Mouse (Mus musculus): ENCODE measurements around the gene Tmem8. TPM values are rescaled to one million over a fixed set of nuclear protein-coding genes. Genes with fewer than 3 reads are reported as not detected.
"Not testable (repeated sequence)": the region's sequence is repeated elsewhere in the genome, so short reads cannot be mapped to it uniquely, and the experiment has no call there.

The Tmem8 gene
- 9.6 and 13.2 TPM in 2 replicates for total RNA-seq (2015; ENCODE audit: low replicate concordance)
- 4.3 and 5.0 TPM in 2 replicates for total RNA-seq (2017; ENCODE audit: low replicate concordance)

DNA sequence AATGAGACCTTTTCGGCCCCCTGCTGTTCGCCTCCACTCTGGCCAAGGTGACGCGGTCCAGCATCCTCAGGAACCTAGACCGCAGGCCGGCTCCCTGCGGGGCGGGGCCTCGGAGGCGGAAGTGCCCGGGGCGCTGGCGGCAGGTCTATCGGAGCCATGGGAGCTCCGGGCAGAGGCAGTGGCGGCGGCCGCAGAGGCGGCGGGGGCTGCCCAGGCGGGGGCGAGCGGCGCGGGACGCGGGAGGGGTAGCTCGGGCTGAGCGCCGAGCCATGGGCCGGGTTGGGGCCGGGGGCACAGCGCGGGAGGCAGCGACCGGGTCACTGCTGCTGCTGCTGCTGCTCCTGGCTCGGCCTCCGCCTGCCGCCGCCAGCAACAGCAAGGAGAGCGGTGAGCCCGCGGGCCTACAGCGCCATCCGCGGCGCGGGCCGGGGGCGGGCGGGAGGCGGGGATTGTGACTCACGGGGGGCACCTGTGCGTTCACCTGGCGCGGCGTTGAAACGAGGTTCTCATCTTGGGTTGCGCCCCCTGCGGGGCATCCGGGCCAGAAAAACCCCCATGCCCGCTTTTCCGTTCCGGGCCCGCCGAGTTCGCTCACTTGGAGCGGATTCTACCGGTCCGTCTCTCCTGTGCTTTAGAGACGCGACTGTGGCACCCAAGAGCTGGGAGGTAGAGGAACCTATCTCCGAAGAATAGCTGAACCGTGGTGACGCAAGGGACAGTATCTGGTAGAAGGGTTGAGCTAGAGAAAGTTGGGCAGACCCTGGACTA is at the start of gene Tmem8:
Tmem8 (plus strand) TSS at position 119 of the 768 bp plus-strand sequence.
- ATAC-seq (replicated peaks; ENCODE audit: low FRiP score, poor library complexity, severe bottlenecking) = peak; percentile 86

DNA sequence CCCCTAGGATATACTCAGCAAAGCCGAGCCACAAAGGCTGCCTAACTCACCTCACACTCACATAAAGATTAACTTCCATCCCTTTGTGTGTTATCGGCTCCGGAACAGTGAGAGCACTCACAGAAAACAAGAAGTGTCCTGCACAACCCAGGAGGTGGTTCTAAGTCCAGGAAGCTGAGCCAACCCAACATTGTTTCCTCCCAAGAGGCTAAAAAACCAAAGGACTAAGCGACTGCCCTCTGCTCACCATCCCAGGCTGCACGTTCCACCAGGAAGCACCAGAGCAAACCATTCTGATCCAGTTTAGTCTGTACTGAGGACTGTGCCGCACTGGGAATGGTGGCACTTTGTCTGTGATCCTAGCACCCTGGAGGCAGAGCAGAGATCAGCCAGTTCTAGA is 48.2 kb upstream of the Tmem8 start:
- no peak for ATAC-seq (replicated peaks; ENCODE audit: low FRiP score, poor library complexity, severe bottlenecking)

DNA sequence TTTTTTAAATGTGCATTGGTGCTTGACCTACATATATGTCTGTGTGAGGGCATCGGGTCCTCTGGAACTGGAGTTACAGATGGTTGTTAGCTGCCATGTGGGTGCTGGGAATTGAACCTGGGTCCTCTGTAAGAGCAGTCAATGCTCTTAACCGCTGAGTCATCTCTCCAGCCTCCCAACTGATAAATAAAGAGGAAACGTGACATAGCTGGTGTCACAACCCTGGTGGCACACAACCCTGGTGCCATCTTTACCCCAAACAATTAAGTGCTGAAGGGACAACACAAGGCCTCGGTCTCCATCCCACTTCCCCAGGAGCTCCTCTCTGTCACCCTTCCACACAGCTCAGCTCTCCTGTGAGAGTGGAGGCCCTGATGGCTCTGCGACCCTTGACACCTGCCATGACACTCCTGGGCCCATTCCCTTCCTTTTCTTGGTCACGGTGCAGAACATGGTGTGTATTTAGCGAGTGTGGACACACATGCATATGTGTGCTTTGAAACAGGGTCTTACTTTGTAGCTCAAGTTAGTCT is 46.5 kb upstream of the Tmem8 start:
- ATAC-seq (replicated peaks; ENCODE audit: low FRiP score, poor library complexity, severe bottlenecking) = no peak

DNA sequence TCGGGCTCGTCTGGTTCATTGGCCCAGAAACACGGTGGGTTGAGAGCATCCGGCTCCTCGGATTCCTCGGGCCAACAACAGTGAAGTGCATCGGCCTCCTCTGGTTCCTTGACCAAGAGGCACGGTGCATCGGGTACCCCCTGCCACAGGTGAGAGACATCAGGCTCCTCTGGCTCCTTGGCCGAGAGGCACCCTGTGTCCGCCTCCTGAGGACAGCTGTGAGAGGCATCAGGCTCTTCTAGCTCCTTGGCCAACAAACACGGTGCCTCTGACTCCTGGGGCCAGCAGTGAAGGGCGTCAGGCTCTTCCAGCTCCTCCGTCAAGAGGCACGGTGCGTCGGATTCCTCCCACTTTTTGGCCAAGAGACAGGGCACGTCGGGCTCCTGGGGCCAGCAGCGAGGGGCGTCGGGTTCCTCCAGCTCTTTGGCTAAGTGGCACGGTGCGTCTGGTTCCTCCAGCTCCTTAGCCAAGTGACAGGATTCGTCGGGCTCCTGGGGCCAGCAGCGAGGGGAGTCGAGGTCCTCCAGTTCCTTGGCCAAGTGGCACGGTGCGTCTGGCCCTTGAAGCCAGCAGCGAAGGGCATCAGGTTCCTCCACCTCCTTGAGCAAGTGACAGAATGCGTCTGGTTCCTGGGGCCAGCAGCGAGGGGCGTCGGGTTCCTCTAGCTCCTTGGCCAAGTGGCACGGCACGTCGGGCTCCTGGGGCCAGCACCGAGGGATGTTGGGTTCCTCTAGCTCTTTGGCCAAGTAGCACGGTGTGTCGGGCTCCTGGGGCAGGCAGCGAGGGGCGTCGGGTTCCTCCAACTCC is 44.9 kb upstream of the Tmem8 start:
- 0 out of 2 replicates have a peak, but pooled peaks have one; percentile 34 for ATAC-seq (replicated peaks; ENCODE audit: low FRiP score, poor library complexity, severe bottlenecking)

DNA sequence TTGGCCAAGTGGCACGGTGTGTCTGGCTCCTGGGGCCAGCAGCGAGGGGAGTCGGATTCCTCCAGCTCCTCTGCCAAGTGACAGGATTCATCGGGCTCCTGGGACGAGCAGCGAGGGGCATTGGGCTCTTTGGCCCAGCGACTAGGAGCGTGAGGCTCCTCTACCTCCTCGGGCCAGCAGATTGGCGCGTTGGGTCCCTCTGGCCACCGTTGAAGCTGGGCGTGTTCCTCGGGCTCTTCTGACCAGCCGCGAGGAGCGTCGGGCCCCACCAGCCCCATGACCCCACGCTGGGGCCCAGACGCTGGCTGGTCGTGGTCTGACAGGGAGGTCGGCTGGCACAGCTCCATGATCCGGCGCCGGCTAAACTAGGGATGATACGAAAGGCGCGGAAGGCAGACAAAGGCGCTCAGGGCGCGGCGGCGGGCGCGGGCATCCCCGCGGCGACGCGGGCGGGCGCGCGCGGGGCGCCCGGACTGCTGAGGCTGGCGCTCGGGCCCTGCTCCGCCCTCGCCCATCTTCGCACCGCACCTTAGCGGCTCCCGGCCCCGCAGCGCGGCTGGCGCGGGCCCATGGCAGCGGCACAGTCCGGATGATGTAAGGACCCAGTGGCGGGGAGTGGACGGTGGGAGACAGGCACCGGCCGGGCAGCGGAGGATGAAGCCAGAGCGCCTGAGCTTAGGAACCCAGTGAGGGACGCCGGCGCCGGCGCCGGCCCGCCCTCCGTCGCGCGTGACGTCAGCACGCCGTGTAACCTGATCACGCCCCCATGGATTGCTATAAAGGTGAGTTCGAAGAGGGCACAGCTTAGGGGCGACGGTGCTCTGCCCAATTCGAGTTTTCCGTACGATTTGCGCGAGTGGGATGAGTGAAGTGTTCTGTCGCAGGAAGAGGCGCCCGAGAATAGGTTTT is 44.0 kb upstream of the Tmem8 start, which contains the start of gene Rab11fip3:
Rab11fip3 (minus strand) TSS at position 725 of the 909 bp plus-strand sequence.
- peak; percentile 82 for ATAC-seq (replicated peaks; ENCODE audit: low FRiP score, poor library complexity, severe bottlenecking)

DNA sequence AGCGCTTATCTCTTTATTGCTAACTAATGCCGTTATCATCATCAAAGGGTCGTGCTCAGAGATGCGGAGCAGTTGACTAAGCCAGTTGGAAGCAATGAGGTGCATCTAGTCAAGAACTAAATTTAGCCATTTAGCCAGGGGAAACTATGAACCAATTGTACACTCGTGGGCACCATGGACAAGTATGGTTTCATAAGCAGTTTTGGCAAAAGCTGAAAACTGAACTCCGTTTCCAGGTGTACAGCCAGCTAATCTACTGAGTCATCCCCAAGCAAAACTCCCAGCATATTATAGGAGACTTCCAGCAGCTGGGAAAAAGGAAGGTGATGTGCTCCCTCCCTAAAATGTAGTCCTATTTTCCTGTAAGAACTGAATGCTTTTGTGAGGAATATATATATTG is 43.0 kb upstream of the Tmem8 start:
- no peak for ATAC-seq (replicated peaks; ENCODE audit: low FRiP score, poor library complexity, severe bottlenecking)

DNA sequence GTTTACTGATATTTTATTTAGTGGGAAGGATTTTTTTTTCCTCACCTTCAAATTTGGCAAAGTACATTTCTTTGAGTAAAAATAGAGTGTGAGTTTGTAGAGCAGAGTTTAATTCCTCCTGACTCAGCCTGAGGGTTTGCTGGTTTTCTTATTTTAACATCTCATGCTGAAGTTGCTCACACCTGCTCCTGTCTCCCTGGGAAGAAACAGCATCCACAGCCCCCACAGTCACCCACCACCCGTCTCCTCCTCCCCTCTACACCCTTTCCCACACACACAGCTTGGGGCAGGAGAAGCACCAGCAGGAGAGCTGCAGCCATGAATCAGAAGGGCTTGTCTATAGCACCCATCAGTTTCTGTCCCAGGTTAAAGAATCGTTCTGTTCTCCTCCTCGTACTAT is 37.9 kb upstream of the Tmem8 start:
- ATAC-seq (replicated peaks; ENCODE audit: low FRiP score, poor library complexity, severe bottlenecking) = no peak

DNA sequence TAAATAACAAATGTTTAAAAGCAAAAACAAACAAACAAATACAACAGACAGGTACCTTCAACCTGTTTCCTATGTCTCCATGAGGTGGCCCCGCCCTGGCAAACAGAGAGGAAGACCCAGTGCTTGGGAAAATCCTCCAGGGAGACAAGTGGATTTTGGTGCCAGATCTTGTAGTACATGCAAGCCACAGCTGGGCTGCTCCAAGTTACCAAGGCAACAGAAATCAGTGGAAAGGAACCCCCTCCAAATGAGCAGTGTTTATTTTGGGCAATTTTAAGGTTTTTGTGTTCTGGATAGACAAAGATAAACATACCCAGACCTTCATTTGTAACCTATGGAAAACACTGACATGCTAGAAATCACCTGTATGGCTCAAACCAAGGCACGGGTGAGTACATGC is 34.2 kb upstream of the Tmem8 start:
- ATAC-seq (replicated peaks; ENCODE audit: low FRiP score, poor library complexity, severe bottlenecking) = no peak

DNA sequence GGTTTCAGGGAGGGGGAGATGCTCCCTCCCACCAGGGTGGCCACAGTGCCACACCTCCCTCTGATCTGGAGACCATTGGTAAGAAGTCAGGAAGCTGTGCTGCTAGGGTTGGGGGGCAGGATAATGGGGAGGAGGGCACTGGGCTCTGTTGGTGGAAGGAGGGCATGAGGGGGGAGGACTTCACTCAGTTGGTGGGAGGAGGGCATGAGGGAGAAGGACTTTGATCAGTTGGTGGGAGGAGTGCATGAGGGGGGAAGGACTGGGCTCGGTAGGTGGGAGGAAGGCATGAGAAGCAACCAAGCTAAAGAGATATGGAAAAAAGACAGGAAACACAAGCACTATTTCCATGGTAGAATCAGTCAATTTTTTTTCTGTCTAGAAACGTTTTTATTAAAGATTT is 32.2 kb upstream of the Tmem8 start:
- ATAC-seq (replicated peaks; ENCODE audit: low FRiP score, poor library complexity, severe bottlenecking) = no peak

DNA sequence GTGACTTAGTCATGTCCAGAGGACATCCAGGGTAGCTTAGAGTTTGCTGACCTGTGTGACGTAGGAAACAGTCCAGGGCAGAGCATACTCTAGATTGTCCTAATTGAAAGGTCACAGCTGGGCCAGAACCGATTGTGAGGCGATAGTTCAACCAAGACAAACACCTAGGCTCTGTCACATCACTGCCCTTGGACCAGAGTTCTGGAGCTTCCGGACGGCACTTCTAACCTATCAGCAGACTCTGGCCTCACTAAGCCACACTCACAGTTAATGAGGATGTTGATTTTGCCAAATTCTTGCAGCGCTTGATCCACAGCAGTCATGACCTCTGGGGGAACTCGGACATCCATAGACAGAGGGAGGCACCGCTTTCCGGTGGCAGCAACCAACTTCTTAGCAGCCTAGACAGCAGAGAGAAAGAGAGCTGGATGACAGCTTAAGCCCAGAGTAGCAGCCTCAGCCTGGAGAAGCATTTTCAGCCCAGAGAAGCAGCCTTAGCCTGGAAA is 26.0 kb upstream of the Tmem8 start:
- no peak for ATAC-seq (replicated peaks; ENCODE audit: low FRiP score, poor library complexity, severe bottlenecking)

DNA sequence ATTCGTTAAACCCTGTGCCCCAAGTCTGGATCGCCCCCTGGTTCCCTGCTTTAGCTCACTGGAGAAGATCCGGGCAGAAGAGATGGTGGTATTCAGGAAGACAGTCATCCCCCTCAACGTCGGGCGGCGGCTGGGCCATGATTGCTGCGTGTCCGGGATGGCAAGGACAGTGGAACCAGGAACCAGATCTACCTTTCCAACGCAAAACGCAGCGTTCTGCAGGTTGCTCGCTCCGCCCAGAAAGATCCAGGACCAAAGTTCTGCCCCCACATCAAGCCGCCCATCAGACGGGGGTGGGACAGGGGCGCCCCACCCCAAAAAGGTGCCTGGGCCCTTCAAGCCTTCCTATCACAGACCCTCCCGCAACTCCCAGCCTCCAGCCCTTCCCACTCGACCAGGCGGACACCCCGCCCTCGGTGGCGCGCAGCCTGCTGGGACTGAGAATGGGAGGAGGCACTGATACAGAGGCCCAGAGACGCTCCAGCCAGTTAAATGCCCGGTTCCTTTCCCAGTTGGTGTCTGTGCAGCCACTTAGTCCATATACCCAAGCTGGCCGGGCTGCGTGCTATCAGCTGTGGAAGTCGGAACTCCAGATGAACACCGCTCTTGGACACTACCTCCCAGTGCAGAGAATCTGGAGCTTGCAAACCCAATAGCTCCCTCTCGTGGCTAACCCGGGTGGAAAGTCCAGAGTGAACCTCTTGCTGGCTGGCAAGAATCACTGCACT is 23.0 kb upstream of the Tmem8 start, which contains the start of gene Decr2:
Decr2 (minus strand) TSS at position 433 of the 728 bp plus-strand sequence.
- ATAC-seq (replicated peaks; ENCODE audit: low FRiP score, poor library complexity, severe bottlenecking) = peak; percentile 87

DNA sequence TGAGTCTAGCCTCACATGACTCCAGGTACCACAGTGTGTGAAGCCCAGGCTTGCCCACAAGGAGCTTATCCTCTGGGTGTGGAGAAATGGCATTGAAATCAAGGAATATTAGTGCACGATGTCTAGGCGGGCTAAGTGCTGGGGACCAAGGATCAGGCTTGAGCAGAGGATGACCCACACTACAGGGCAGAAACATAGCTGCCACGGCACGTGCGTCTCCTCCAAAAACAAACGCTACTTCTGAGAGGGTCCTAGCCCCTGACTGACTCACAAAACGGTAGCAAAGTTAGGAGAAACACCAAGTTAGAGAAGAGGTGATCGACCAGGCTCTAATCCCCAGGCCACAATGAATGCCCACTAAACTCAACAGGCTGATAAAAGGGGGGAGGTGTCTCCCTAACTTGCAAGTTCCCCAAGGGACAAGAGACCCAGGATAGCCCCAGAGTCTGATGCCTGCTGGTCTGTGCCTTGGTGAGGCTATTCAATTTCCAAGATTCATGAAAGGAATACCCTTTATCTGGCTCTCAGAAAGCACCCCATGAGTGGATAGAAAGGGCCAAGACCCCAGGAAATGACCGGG is 18.5 kb upstream of the Tmem8 start:
- ATAC-seq (replicated peaks; ENCODE audit: low FRiP score, poor library complexity, severe bottlenecking) = no peak

DNA sequence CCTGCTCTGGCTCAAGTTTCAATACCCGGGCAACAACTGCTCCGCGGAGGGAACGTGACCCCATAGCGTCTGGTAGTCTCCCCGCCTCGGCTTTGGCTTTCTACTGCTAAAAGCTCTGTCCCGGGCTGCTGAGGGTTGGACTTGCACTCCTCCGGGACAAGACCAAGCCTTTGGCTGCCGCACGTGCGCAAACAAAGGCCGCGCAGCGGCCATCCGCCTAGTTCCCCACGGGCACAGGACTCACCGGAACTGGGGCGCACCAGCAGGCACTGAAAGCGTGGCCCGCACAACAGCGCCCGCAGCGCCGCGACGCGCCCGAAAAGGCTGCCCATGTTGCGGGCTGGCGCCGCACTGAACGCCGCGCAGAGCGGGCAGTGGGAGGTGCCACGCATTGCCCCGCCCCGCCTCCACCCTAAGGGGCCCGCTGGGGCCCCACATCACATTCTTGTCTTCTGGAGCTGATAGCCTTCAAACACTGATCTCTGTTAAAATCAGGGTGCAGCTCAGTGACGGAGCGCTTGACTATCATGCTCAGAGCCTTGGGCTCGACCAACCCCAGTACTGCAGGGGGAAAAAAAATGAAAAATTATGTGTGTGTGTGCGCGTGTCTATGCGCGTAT is 17.9 kb upstream of the Tmem8 start, which contains the start of gene Nme4:
Nme4 (minus strand) TSS at position 482 of the 620 bp plus-strand sequence.
- peak; percentile 61 for ATAC-seq (replicated peaks; ENCODE audit: low FRiP score, poor library complexity, severe bottlenecking)

DNA sequence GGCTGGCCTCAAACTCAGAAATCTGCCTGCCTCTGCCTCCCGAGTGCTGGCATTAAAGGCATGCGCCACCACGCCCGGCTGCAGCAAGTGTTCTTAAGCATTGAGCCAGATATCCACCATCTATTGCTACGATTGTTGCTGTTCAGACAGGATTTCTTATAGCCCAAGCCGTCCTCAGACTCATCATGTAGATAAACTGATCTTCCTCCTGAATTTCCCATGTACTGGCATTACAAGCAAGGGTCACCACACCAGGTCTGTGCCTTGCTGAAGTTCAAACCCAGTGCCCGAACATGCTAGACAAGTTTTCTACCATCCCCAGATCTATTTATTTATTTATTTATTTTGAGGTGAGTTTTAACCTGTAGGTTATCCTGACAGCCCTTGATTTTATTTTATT is 14.6 kb upstream of the Tmem8 start:
- no peak for ATAC-seq (replicated peaks; ENCODE audit: low FRiP score, poor library complexity, severe bottlenecking)

DNA sequence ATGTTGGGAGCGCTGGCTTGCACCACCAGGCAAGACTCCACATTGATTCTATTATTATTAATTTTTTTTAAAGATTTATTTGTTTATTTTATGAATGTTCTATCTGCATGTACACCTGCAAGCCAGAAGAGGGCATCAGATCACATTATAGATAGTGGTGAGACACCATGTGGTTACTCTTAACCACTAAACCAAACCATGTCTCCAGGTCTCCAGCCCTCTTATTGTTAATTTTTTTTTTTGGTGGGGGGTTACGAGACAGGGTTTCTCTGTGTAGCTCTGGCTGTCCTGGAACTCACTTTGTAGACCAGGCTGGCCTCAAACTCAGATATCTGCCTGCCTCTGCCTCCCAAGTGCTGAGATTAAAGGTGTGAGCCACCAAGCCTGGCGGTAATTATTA is 13.8 kb upstream of the Tmem8 start:
- not testable (repeated sequence) for ATAC-seq (replicated peaks; ENCODE audit: low FRiP score, poor library complexity, severe bottlenecking)

DNA sequence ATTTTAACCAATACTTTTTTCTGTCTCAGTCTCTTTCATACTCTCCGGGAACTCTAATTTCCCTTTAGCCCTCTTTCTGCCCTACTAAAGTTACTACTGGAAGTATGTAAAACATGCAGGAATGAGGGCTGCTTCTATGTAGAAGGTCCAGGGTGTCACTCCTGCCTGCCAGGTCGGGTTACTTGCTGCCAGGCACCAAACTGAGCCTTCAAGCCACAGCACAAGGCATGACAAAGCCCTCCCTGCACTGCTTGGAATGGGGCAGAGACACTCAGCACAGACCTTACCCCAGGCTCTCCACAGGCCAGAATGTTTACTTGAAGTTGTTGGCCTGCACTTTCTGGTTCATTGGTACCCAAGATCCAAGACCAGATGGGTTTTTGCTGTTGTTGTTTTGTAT is 12.9 kb upstream of the Tmem8 start:
- no peak for ATAC-seq (replicated peaks; ENCODE audit: low FRiP score, poor library complexity, severe bottlenecking)

DNA sequence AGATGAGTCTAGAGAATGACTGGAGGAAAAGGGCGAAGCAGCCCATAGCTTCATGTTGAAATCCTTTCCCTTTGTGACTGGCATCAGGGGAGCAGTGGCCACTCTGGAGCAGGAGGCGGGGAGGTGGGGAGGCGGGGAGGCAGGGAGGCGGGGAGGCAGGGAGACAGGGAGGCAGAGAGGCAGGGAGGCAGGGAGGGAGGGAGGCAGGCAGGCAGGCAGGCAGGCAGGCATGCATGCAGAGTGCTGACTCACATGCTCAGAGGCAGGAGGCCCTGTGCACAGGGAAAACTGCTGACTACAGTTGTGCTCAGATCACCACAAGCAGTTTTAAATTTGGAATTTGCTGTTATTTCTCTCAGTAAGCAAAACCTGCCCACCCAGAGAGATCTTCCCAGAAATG is 11.6 kb upstream of the Tmem8 start:
- no peak for ATAC-seq (replicated peaks; ENCODE audit: low FRiP score, poor library complexity, severe bottlenecking)

DNA sequence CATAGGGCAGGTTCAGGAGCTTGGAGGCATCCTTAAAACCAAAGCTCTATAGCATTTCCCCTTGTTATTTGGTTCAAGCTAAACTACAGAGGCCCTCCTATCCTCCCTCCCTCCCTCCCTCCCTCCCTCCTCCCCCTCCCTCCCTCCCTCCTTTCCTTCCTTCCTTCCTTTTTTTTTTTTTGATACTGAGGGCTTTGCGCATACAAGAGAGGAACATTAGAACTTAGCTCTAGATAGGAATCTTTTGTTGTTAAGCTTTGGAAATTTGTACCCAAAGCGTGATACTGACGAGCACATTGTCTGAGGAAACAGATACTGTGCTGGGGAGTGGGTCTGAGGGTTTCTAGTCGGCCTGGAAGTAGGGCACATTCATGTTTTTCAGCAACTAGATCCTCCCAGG is 7.5 kb upstream of the Tmem8 start:
- no peak for ATAC-seq (replicated peaks; ENCODE audit: low FRiP score, poor library complexity, severe bottlenecking)

Measured in erythroblast, adult 5-6 weeks (primary cell).